Mouse (Mus musculus) ES-Bruce4 (cell line): Measurements from ENCODE around the gene Cnot6. TPM values are rescaled to one million over a fixed set of nuclear protein-coding genes. Genes with fewer than 3 reads are reported as not detected.

Source experiments
- H3K27ac ChIP-seq: 2 replicates; pipeline ENCODE4 v1.5.1; 2012; ENCODE audit warnings: low read length, inconsistent platforms; ENCODE audit not compliant: insufficient read depth
- H3K27me3 ChIP-seq: 2 replicates; pipeline ENCODE4 v1.6.1; 2012; ENCODE audit warnings: mild to moderate bottlenecking, low read length, inconsistent platforms; ENCODE audit not compliant: control insufficient read depth, poor library complexity, insufficient read depth, severe bottlenecking
- H3K36me3 ChIP-seq: 2 replicates; pipeline ENCODE4 v1.6.1; 2012; ENCODE audit warnings: inconsistent platforms, mild to moderate bottlenecking, low read length, moderate library complexity; ENCODE audit not compliant: control insufficient read depth, poor library complexity, insufficient read depth, severe bottlenecking
- H3K4me1 ChIP-seq: one replicate; pipeline ENCODE4 v1.8.1; 2011; ENCODE audit warnings: low read length; ENCODE audit not compliant: control insufficient read depth, insufficient read depth
- H3K4me3 ChIP-seq: 2 replicates; pipeline ENCODE4 v1.5.1; 2011; ENCODE audit warnings: low read depth, mild to moderate bottlenecking, low read length
- H3K9ac ChIP-seq: 2 replicates; pipeline ENCODE4 v1.6.1; 2012; ENCODE audit warnings: low read depth, mild to moderate bottlenecking, inconsistent platforms; ENCODE audit not compliant: poor library complexity, severe bottlenecking
- H3K9me3 ChIP-seq: replicated peaks from 2 replicates; pipeline ENCODE4 v1.6.1; 2012; ENCODE audit warnings: mild to moderate bottlenecking, low read length, inconsistent platforms; ENCODE audit not compliant: control insufficient read depth, poor library complexity, insufficient read depth, severe bottlenecking
- CTCF ChIP-seq: IDR thresholded peaks from one replicate; pipeline ENCODE4 v1.8.1; 2011; ENCODE audit warnings: low read depth, low read length
- EP300 ChIP-seq: IDR thresholded peaks from 2 replicates; pipeline ENCODE4 v1.6.1; 2011; ENCODE audit warnings: low read depth, low read length; ENCODE audit not compliant: insufficient read depth
- POLR2A ChIP-seq: IDR thresholded peaks from one replicate; pipeline ENCODE4 v1.8.1; 2011; ENCODE audit warnings: low read length; ENCODE audit not compliant: insufficient read depth
- polyA plus RNA-seq: library from polyadenylated mRNA; stranded (reverse); fragments of >200 nt; gene quantifications from 2 replicates; pipeline ENCODE4 v1.2.4, GENCODE M21; 2011; ENCODE audit warnings: low read depth; ENCODE audit not compliant: missing spikeins, insufficient read depth, insufficient read length

Cnot6 gene
- polyA plus RNA-seq, 1 experiment: 64.3 TPM

- peaks cover 4% of the 10 kb centered on the region; the same call in 1 of the 2 replicates for H3K9me3 ChIP-seq
- no peaks in the 10 kb centered on the region; the same call in 1 of the 2 replicates for H3K27me3 ChIP-seq
- H3K36me3 ChIP-seq: no peaks in the 10 kb centered on the region
- H3K4me1 ChIP-seq: peaks cover 2% of the 10 kb centered on the region
- H3K27ac ChIP-seq: no peak overlapping the region
- H3K4me3 ChIP-seq: no peak overlapping the region
- no peak overlapping the region for H3K9ac ChIP-seq
- TF ChIP-seq POLR2A (no peak), CTCF (no peak), EP300 (no peak)
These were observed 32.5 kb upstream of the Cnot6 start for GRCm38 (mm10) chr11:49744981-49745380.

GRCm38 (mm10) chr11:49743634-49744033 is 31.1 kb upstream of the Cnot6 start:
- Histone ChIP-seq H3K4me3 (no peak overlapping the region), H3K9ac (no peak overlapping the region), H3K27me3 (no peaks in the 10 kb centered on the region; the same call in 1 of the 2 replicates), H3K4me1 (peaks cover 8% of the 10 kb centered on the region), H3K36me3 (no peaks in the 10 kb centered on the region), H3K9me3 (no peaks in the 10 kb centered on the region), H3K27ac (no peak overlapping the region)
- TF ChIP-seq CTCF (no peak), POLR2A (no peak)

GRCm38 (mm10) chr11:49742248-49742647 is 29.7 kb upstream of the Cnot6 start:
- Histone ChIP-seq H3K4me3 (no peak overlapping the region), H3K27ac (no peak overlapping the region), H3K9ac (no peak overlapping the region), H3K4me1 (peaks cover 8% of the 10 kb centered on the region), H3K27me3 (no peaks in the 10 kb centered on the region; the same call in 1 of the 2 replicates), H3K36me3 (no peaks in the 10 kb centered on the region), H3K9me3 (no peaks in the 10 kb centered on the region)
- no peak for TF ChIP-seq POLR2A
- TF ChIP-seq CTCF: no peak
- TF ChIP-seq EP300: no peak

GRCm38 (mm10) chr11:49739776-49740175 is 27.3 kb upstream of the Cnot6 start:
- Histone ChIP-seq H3K36me3 (no peaks in the 10 kb centered on the region), H3K27me3 (no peaks in the 10 kb centered on the region), H3K4me3 (no peak overlapping the region), H3K4me1 (peaks cover 8% of the 10 kb centered on the region), H3K9me3 (no peaks in the 10 kb centered on the region), H3K27ac (no peak overlapping the region), H3K9ac (no peak overlapping the region)
- TF ChIP-seq POLR2A (no peak), CTCF (no peak), EP300 (no peak)

GRCm38 (mm10) chr11:49738659-49739406 is 26.3 kb upstream of the Cnot6 start:
- no peak overlapping the region for H3K9ac ChIP-seq
- H3K4me3 ChIP-seq: no peak overlapping the region
- H3K36me3 ChIP-seq: no peaks in the 10 kb centered on the region
- no peak overlapping the region for H3K27ac ChIP-seq
- TF ChIP-seq CTCF: no peak
- H3K27me3 ChIP-seq: no peaks in the 10 kb centered on the region
- H3K9me3 ChIP-seq: no peaks in the 10 kb centered on the region
- H3K4me1 ChIP-seq: peaks cover 10% of the 10 kb centered on the region

GRCm38 (mm10) chr11:49737625-49738024 is 25.1 kb upstream of the Cnot6 start:
- Histone ChIP-seq H3K27me3 (no peaks in the 10 kb centered on the region), H3K27ac (no peak overlapping the region), H3K4me3 (no peak overlapping the region), H3K4me1 (peaks cover 8% of the 10 kb centered on the region), H3K9ac (no peak overlapping the region), H3K9me3 (no peaks in the 10 kb centered on the region), H3K36me3 (no peaks in the 10 kb centered on the region)
- TF ChIP-seq EP300 (no peak), CTCF (no peak), POLR2A (no peak)
